Mouse (Mus musculus) intestine, postnatal 0 days (tissue): ENCODE measurements around the gene Arsj. TPM values are rescaled to one million over a fixed set of nuclear protein-coding genes. Genes with fewer than 3 reads are reported as not detected.
A peak's percentile ranks its signal among the peaks of the same experiment; 100 is the strongest.

Source experiments
- ATAC-seq: fragments of 200-750 bp; cut with Nextera tagmentation; 2 replicates; pipeline ENCODE4 v1.8.0; 2017; ENCODE audit warnings: mild to moderate bottlenecking, moderate TSS enrichment, moderate library complexity
- H3K27ac ChIP-seq: fragments of 300-500 bp; sonication (generic); 2 replicates; pipeline ENCODE4 v1.5.1; 2014; ENCODE audit warnings: mild to moderate bottlenecking, low read depth, low read length, moderate library complexity
- H3K27me3 ChIP-seq: fragments of 300-500 bp; sonication (generic); replicated peaks from 2 replicates; pipeline ENCODE4 v1.6.1; 2014; ENCODE audit warnings: low read length, mixed read lengths; ENCODE audit not compliant: control insufficient read depth, insufficient read depth
- H3K36me3 ChIP-seq: fragments of 300-500 bp; sonication (generic); 2 replicates; pipeline ENCODE4 v1.6.1; 2014; ENCODE audit warnings: mild to moderate bottlenecking, moderate library complexity; ENCODE audit not compliant: control insufficient read depth, insufficient read depth
- H3K4me1 ChIP-seq: fragments of 300-500 bp; sonication (generic); replicated peaks from 2 replicates; pipeline ENCODE4 v1.6.1; 2014; ENCODE audit warnings: antibody characterized with exemption, low read length, mixed read lengths; ENCODE audit not compliant: control insufficient read depth, insufficient read depth
- H3K4me2 ChIP-seq: fragments of 300-500 bp; sonication (generic); replicated peaks from 2 replicates; pipeline ENCODE4 v1.6.1; 2014; ENCODE audit warnings: low read depth, mild to moderate bottlenecking, moderate library complexity
- H3K4me3 ChIP-seq: fragments of 300-500 bp; sonication (generic); 2 replicates; pipeline ENCODE4 v1.5.1; 2014; ENCODE audit warnings: low read depth, low read length
- H3K9ac ChIP-seq: fragments of 300-500 bp; sonication (generic); 2 replicates; pipeline ENCODE4 v1.6.1; 2014; ENCODE audit warnings: mild to moderate bottlenecking, low read depth, low read length
- H3K9me3 ChIP-seq: fragments of 300-500 bp; sonication (generic); 2 replicates; pipeline ENCODE4 v1.6.1; 2016; ENCODE audit warnings: mixed run types; ENCODE audit not compliant: control insufficient read depth
- CTCF ChIP-seq: sonication (generic); IDR thresholded peaks from 2 replicates; pipeline ENCODE4 v1.5.1; 2016; ENCODE audit warnings: low read depth, mild to moderate bottlenecking, control low read depth, antibody characterized with exemption, moderate library complexity
- WGBS: fragments of 180-500 bp; shearing (Covaris S2); extraction: QIAGEN DNeasy Blood & Tissue Kit; methylation state at CpG from one replicate; pipeline ENCODE4 v1.1.7; 2014; 5-methylcytosine and 5-hydroxymethylcytosine counted together
- polyA plus RNA-seq: library from polyadenylated mRNA; unstranded; fragments of >200 nt; fragmentation: Nextera tagmentation; extraction: Ambion mirVana; gene quantifications from 2 replicates; pipeline ENCODE4 v1.2.1, GENCODE M21; 2015

Arsj gene
- polyA plus RNA-seq, 1 experiment from 2014 or later: 0.68 TPM

DNA sequence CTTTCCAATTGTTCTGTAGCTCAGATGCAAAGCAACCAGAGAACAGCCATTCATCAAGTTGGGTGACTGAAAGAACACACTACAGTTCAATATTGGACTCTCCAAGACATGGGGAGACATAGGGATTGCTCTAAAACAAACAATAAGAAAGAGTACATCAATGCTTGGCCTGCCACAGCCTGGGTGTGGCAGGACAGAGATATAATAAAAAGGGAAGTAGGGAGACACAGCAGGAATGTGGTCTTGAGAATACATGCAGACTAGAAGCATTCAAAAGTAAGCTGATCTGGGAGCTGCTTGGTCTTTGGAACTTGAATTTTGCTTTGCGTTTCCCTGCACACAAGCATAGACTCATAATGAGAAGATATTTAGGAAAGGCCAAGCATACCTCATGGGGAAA is 18.7 kb upstream of the Arsj start:
- H3K27ac ChIP-seq: no peak overlapping the region
- ATAC-seq: no peak
- H3K9me3 ChIP-seq: no peaks in the 10 kb centered on the region
- H3K4me2 ChIP-seq: no peak overlapping the region
- H3K9ac ChIP-seq: no peak overlapping the region
- no peak for TF ChIP-seq CTCF
- WGBS: 88% methylated on average over 1 of the region's 1 CpGs
- H3K27me3 ChIP-seq: no peaks in the 10 kb centered on the region
- no peaks in the 10 kb centered on the region for H3K4me1 ChIP-seq
- H3K4me3 ChIP-seq: no peak overlapping the region
- H3K36me3 ChIP-seq: no peaks in the 10 kb centered on the region

- Histone ChIP-seq H3K4me1 (no peaks in the 10 kb centered on the region), H3K4me3 (no peak overlapping the region), H3K9me3 (no peaks in the 10 kb centered on the region), H3K9ac (no peak overlapping the region), H3K36me3 (no peaks in the 10 kb centered on the region), H3K27ac (no peak overlapping the region), H3K27me3 (no peaks in the 10 kb centered on the region), H3K4me2 (no peak overlapping the region)
- no peak for TF ChIP-seq CTCF
- no peak for ATAC-seq
- 39% methylated on average over 1 of the region's 1 CpGs for WGBS
Measured at GRCm38 (mm10) chr3:126359760-126360159, 3.7 kb upstream of the Arsj start.

- TF ChIP-seq CTCF: no peak
- Histone ChIP-seq H3K4me2 (no peak overlapping the region), H3K4me3 (no peak overlapping the region), H3K9ac (no peak overlapping the region), H3K27me3 (no peaks in the 10 kb centered on the region), H3K4me1 (no peaks in the 10 kb centered on the region), H3K27ac (no peak overlapping the region), H3K9me3 (no peaks in the 10 kb centered on the region), H3K36me3 (no peaks in the 10 kb centered on the region)
- no peak for ATAC-seq
- 88% methylated on average over 2 of the region's 2 CpGs for WGBS
Measured at GRCm38 (mm10) chr3:126362392-126362791, 1.1 kb upstream of the Arsj start.

DNA sequence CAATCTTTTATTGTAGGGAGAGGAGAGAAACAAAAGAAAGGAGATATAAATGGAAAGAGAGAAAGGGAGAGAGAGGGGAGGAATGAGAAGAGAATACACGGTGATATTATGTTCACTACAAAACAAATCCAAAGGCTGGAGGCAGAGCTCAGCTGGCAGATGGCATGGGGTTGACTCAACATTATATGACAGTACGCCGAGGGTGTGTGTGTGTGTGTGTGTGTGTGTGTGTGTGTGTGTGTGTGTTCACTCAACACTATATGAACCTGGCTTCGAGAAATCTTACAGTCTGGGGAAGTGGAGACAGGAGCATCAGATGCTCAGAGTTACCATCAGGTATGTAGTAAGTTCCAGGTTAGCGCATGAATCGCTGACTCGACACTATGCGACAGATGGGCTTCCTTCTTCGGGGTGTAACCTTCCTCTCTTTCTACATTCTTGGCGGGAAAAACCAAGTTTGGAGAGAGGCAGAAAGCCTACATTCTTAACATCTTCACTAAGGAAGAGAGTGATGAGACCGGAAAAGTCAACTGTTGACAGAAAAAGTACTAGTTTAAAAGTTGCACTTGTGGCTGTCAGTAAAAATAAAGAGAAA is 456 bp upstream of the Arsj start:
- H3K4me2 ChIP-seq: peak overlapping the region; percentile 65
- no peak for ATAC-seq
- no peak for TF ChIP-seq CTCF
- no peaks in the 10 kb centered on the region for H3K27me3 ChIP-seq
- H3K4me3 ChIP-seq: peak overlapping the region; percentile 39; the same call in 1 of the 2 replicates
- H3K4me1 ChIP-seq: no peaks in the 10 kb centered on the region
- H3K9ac ChIP-seq: no peak overlapping the region
- no peaks in the 10 kb centered on the region for H3K9me3 ChIP-seq
- H3K27ac ChIP-seq: no peak overlapping the region
- H3K36me3 ChIP-seq: no peaks in the 10 kb centered on the region
- WGBS: 79% methylated on average over 11 of the region's 11 CpGs

GRCm38 (mm10) chr3:126364555-126364954 is 1.1 kb downstream of the Arsj start:
- ATAC-seq: no peak
- Histone ChIP-seq H3K27ac (no peak overlapping the region), H3K4me2 (peak overlapping the region; percentile 65), H3K9me3 (no peaks in the 10 kb centered on the region), H3K4me3 (no peak overlapping the region), H3K9ac (no peak overlapping the region), H3K4me1 (no peaks in the 10 kb centered on the region), H3K36me3 (no peaks in the 10 kb centered on the region), H3K27me3 (no peaks in the 10 kb centered on the region)
- 84% methylated on average over 7 of the region's 7 CpGs for WGBS
- TF ChIP-seq CTCF: no peak

- no peak overlapping the region for H3K4me2 ChIP-seq
- no peaks in the 10 kb centered on the region for H3K36me3 ChIP-seq
- no peak overlapping the region for H3K27ac ChIP-seq
- ATAC-seq: no peak
- no peaks in the 10 kb centered on the region for H3K4me1 ChIP-seq
- H3K9me3 ChIP-seq: no peaks in the 10 kb centered on the region
- no peaks in the 10 kb centered on the region for H3K27me3 ChIP-seq
- TF ChIP-seq CTCF: no peak
- no peak overlapping the region for H3K9ac ChIP-seq
- H3K4me3 ChIP-seq: no peak overlapping the region
Measured at GRCm38 (mm10) chr3:126370571-126370970, 7.1 kb downstream of the Arsj start.
